Mouse (Mus musculus): ENCODE measurements at regions not wholly inside any gene's neighbourhood (a gene's known extent, or its start where the extent isn't known, plus 50 kb on each side); places are given as distances from the start of the nearest gene placed in this dataset.

GRCm38 (mm10) chr13:28508184-28508583, 250.9 kb downstream of the Gm11361 start:
- TF ChIP-seq CTCF (conservative IDR thresholded peaks at IDR 0.05 in 1 of 2, IDR thresholded peaks at IDR 0.05 in 1 of 2; ENCODE audit: low read depth in 2 of 2, low read length in 2 of 2) (no peak), MYC (IDR thresholded peaks at IDR 0.05; ENCODE audit: low read depth, low read length) (no peak), RAD21 (IDR thresholded peaks at IDR 0.05; ENCODE audit: low read depth, low read length) (no peak), POLR2A (IDR thresholded peaks at IDR 0.05; ENCODE audit: low read depth, low read length) (no peak), EP300 (IDR thresholded peaks at IDR 0.05; ENCODE audit: low read length) (no peak), MAFK (IDR thresholded peaks at IDR 0.05; ENCODE audit: insufficient replicate concordance, low read length) (no peak), TBP (conservative IDR thresholded peaks at IDR 0.05; ENCODE audit: low read depth, low read length) (no peak)

Measured in CH12.LX (cell line).